Mouse (Mus musculus): ENCODE results near the gene Fv1.
A peak's percentile ranks its signal among the peaks of the same experiment; 100 is the strongest.

Fv1 gene

GRCm38 (mm10) chr4:147886158-147886557, 17.4 kb downstream of the Fv1 start:
- DNase-seq (ENCODE audit: low spot score) = no peak

- DNase-seq (ENCODE audit: low spot score) = no peak
These were observed 18.5 kb downstream of the Fv1 start for GRCm38 (mm10) chr4:147887277-147887676.

- no peak for DNase-seq (ENCODE audit: low spot score)
These were observed 19.5 kb downstream of the Fv1 start for GRCm38 (mm10) chr4:147888237-147888636.

- no peak for DNase-seq (ENCODE audit: low spot score)
These were observed 21.6 kb downstream of the Fv1 start for GRCm38 (mm10) chr4:147890341-147890740.

GRCm38 (mm10) chr4:147895815-147896330, 27.1 kb downstream of the Fv1 start:
- no peak for DNase-seq (ENCODE audit: low spot score)

GRCm38 (mm10) chr4:147896411-147896810, 27.6 kb downstream of the Fv1 start:
- no peak for DNase-seq (ENCODE audit: low spot score)

GRCm38 (mm10) chr4:147897348-147897747, 28.6 kb downstream of the Fv1 start:
- DNase-seq (ENCODE audit: low spot score) = no peak

GRCm38 (mm10) chr4:147900452-147900851, 31.7 kb downstream of the Fv1 start:
- DNase-seq (ENCODE audit: low spot score) = no peak

GRCm38 (mm10) chr4:147902906-147903500, 34.2 kb downstream of the Fv1 start:
- no peak for DNase-seq (ENCODE audit: low spot score)

- DNase-seq (ENCODE audit: low spot score) = no peak
These were observed 34.8 kb downstream of the Fv1 start for GRCm38 (mm10) chr4:147903601-147904000.

- peak; percentile 78 for DNase-seq (ENCODE audit: low spot score)
These were observed 35.7 kb downstream of the Fv1 start, which contains the start of gene Mfn2 for GRCm38 (mm10) chr4:147904313-147905089. Gene Mfn2 (minus strand): TSS chr4:147904704.

- no peak for DNase-seq (ENCODE audit: low spot score)
These were observed 36.4 kb downstream of the Fv1 start for GRCm38 (mm10) chr4:147905090-147905659.

- DNase-seq (ENCODE audit: low spot score) = no peak
These were observed 37.5 kb downstream of the Fv1 start for GRCm38 (mm10) chr4:147906230-147906629.

GRCm38 (mm10) chr4:147909486-147909885, 40.7 kb downstream of the Fv1 start:
- DNase-seq (ENCODE audit: low spot score) = no peak

GRCm38 (mm10) chr4:147918459-147919121, 49.8 kb downstream of the Fv1 start:
- DNase-seq (ENCODE audit: low spot score) = peak; percentile 47
